Mouse (Mus musculus): ENCODE results near the gene Pip5kl1.

- TF ChIP-seq POLR2A (IDR thresholded peaks at IDR 0.05; ENCODE audit: insufficient read depth, low read length) = no peak
- TF ChIP-seq CTCF (IDR thresholded peaks at IDR 0.05; ENCODE audit: low read depth, low read length) = no peak
- TF ChIP-seq EP300 (IDR thresholded peaks at IDR 0.05; ENCODE audit: insufficient read depth, low read depth, low read length) = no peak
Observed at GRCm38 (mm10) chr2:32541986-32542573, 32.5 kb upstream of the Pip5kl1 start.

Data from ES-Bruce4 (cell line).